Mouse (Mus musculus) monocyte, adult 5-6 weeks (primary cell): Measurements from ENCODE around the gene Tfrc. TPM values are rescaled to one million over a fixed set of nuclear protein-coding genes. Genes with fewer than 3 reads are reported as not detected.

Source experiments
- ATAC-seq: fragments of 153-309, 156-312 bp; replicated peaks from 2 replicates; pipeline ENCODE4 v1.8.0; 2017; ENCODE audit warnings: mild to moderate bottlenecking; ENCODE audit not compliant: low TSS enrichment, insufficient number of reproducible peaks, severe bottlenecking, poor library complexity, low FRiP score
- total RNA-seq: library from RNA; stranded (forward); fragments of 200-1000, 200-491, 200-594 nt; gene quantifications from 3 replicates; pipeline ENCODE4 v1.2.3, GENCODE M21; 2017

The Tfrc gene
- total RNA-seq, 1 experiment from 2014 or later: 52.2 TPM

GRCm38 (mm10) chr16:32679976-32680375 is 71.3 kb downstream of the Tfrc start:
- no peak for ATAC-seq

DNA sequence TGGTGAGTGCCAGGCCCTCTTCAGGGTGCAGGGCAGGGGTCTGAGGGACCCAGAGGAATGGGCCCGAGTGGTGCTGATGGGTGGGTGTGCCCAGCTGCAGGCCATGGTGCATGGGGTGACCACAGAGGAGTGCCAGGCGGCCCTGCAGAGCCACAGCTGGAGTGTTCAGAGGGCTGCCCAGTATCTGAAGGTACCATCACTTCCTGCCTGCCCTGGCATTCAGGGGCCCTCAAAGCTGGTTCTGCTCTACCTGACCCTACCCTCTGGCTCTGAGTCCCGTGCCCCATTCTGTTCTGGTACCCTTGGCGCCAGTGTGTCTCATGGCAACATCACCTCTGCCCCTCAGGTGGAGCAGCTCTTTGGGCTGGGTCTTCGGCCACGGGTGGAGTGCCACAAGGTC is 72.1 kb downstream of the Tfrc start:
- no peak for ATAC-seq

GRCm38 (mm10) chr16:32682194-32682593 is 73.5 kb downstream of the Tfrc start:
- peak; percentile 57; the same call in 1 of the 2 replicates for ATAC-seq

Other genes with a start within 250 kb of the Tfrc start
- gene Tm4sf19, start 208.4 kb upstream of the Tfrc start, total RNA-seq: not detected in 3 replicates
- 5.4 to 18.0 TPM (median 16.4 TPM) in 3 replicates for gene Tctex1d2, start 189.2 kb upstream of the Tfrc start, total RNA-seq
- 58.4 to 78.2 TPM (median 76.1 TPM) in 3 replicates for gene Pcyt1a, start 178.0 kb upstream of the Tfrc start, total RNA-seq
- 0.48 to 0.49 TPM in 2 of 3 replicates, not detected in the other for gene Slc51a, start 121.0 kb upstream of the Tfrc start, total RNA-seq
- not detected in 3 replicates for gene Zdhhc19, start 112.7 kb upstream of the Tfrc start, total RNA-seq
- 16.2 to 63.7 TPM (median 26.3 TPM) in 3 replicates for gene Tnk2, start 35.0 kb downstream of the Tfrc start, total RNA-seq
- gene Muc4, start 127.0 kb downstream of the Tfrc start, total RNA-seq: not detected in 3 replicates
- 0.19 TPM in 1 of 3 replicates, not detected in the others for gene Muc20, start 188.5 kb downstream of the Tfrc start, total RNA-seq
- not detected in 3 replicates for gene Smbd1, start 201.6 kb downstream of the Tfrc start, total RNA-seq